Mouse (Mus musculus): ENCODE data around the gene Glb1l2. TPM values are rescaled to one million over a fixed set of nuclear protein-coding genes. Genes with fewer than 3 reads are reported as not detected.

Gene Glb1l2
- 9.1 and 11.1 TPM in 2 replicates for polyA plus RNA-seq (2015; fragmentation: Nextera tagmentation; extraction: Ambion mirVana)

DNA sequence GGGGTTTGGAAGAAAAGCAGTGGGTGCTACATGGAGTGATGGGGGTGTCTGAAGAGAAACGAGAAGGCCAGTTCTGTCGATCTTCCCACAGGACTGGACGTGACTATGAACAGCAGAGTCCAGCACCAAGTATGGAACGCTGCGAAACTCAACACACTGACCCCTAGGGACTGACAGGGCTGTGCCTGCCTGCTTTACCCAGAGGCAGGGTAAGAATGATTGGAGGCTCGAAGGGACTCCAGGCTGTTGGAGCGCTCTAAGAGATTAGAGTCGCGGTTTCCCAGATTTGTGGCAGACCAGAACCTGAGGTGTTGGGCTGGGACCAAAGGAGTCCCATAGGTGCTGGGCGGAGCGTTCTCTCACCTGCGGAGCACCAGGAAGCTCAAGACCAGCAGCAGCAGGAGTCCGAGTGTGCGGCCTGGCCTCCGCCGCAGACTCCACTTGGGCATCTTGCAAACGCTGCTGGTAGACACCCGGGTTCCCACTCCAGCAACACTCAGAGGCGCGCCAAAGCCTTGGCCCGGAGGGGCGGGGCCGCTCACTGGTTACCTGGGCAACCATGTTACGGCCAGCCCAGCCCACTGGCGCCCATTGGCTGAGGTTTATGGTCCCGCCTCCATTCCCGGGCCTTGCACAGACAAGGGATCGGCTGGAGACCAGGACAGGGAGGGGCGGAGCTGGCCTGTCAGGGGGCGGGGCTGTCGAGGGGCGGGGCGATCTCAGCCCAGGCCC is at the start of gene Glb1l2:
TSS of gene Glb1l2 (minus strand) at position 534 of the 732 bp plus-strand sequence.

DNA sequence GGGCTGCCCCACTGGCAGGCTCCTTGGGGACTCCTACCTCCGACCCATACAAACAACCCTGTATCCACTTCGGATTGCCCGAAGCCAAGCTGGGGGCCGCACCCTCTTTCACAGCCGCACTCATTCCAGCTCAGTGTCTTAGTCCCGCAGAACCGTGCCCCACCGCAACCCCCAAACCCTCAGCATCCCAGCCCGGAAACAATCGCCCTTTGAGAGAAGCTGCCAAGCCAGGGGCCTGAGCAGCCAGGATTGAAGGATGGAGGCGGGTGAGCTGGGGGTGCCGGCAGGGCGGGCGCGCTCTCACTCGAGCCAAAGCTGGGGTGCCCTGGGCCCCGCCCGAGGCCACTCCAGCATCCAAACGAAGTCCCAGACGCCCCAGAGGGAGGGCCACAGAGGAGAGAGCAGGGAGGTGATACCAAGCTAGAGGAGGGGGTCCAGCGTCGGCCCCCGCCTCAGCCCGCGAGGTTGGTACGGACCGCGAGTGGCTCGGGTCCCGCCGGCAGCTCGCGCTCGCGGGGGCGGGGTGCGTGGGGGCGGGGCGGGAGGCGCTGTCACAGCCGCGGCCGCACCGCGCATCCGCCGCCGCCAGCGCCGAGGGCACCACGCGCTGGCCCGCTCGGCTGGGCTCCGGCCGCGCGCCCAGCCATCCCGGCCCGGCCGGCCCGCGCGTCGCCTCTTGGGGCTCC is 72.9 kb downstream of the Glb1l2 start, which contains the start of gene B3gat1:
TSS of gene B3gat1 (plus strand) at position 523 of the 686 bp plus-strand sequence.

Other genes with a start within 250 kb of the Glb1l2 start
- gene B3gat1, start 72.7 kb downstream of the Glb1l2 start, polyA plus RNA-seq (2015; fragmentation: Nextera tagmentation; extraction: Ambion mirVana) = not detected in 2 replicates
- gene Glb1l3, start 54.4 kb upstream of the Glb1l2 start, polyA plus RNA-seq (2015; fragmentation: Nextera tagmentation; extraction: Ambion mirVana) = 0.21 TPM in 1 of 2 replicates, not detected in the other
- gene Gm1110, start 116.6 kb upstream of the Glb1l2 start, polyA plus RNA-seq (2015; fragmentation: Nextera tagmentation; extraction: Ambion mirVana) = not detected in 2 replicates
- 19.8 and 22.0 TPM in 2 replicates for gene Acad8, start 193.1 kb upstream of the Glb1l2 start, polyA plus RNA-seq (2015; fragmentation: Nextera tagmentation; extraction: Ambion mirVana)
- gene Thyn1, start 193.2 kb upstream of the Glb1l2 start, polyA plus RNA-seq (2015; fragmentation: Nextera tagmentation; extraction: Ambion mirVana) = 74.1 and 86.0 TPM in 2 replicates
- 20.1 and 21.4 TPM in 2 replicates for gene Vps26b, start 223.6 kb upstream of the Glb1l2 start, polyA plus RNA-seq (2015; fragmentation: Nextera tagmentation; extraction: Ambion mirVana)
- 5.8 and 7.2 TPM in 2 replicates for gene Ncapd3, start 223.7 kb upstream of the Glb1l2 start, polyA plus RNA-seq (2015; fragmentation: Nextera tagmentation; extraction: Ambion mirVana)